Mouse (Mus musculus) forebrain, postnatal 0 days (tissue): ENCODE results near the gene Kptn. TPM values are rescaled to one million over a fixed set of nuclear protein-coding genes. Genes with fewer than 3 reads are reported as not detected.

Experiments
- ATAC-seq: fragments of 200-750 bp; cut with Nextera tagmentation; 2 replicates; pipeline ENCODE4 v1.8.0; 2017; ENCODE audit warnings: mild to moderate bottlenecking, moderate library complexity
- DNase-seq: peaks from one replicate; pipeline ENCODE4 v3.0.0-alpha.2; 2015
- H3K27ac ChIP-seq: fragments of 300-500 bp; sonication (generic); 2 replicates; pipeline ENCODE4 v1.5.1; 2014; ENCODE audit warnings: low read depth, mild to moderate bottlenecking, antibody characterized with exemption, low read length, moderate library complexity, mixed read lengths
- H3K27me3 ChIP-seq: fragments of 300-500 bp; sonication (generic); 2 replicates; pipeline ENCODE4 v1.6.1; 2014; ENCODE audit warnings: mild to moderate bottlenecking, low read length, mixed read lengths; ENCODE audit not compliant: insufficient read depth
- H3K36me3 ChIP-seq: fragments of 300-500 bp; sonication (generic); 2 replicates; pipeline ENCODE4 v1.6.1; 2014; ENCODE audit warnings: mild to moderate bottlenecking, moderate library complexity; ENCODE audit not compliant: insufficient read depth
- H3K4me1 ChIP-seq: fragments of 300-500 bp; sonication (generic); 2 replicates; pipeline ENCODE4 v1.6.1; 2014; ENCODE audit warnings: antibody characterized with exemption; ENCODE audit not compliant: insufficient read depth
- H3K4me2 ChIP-seq: fragments of 300-500 bp; sonication (generic); 2 replicates; pipeline ENCODE4 v1.6.1; 2014; ENCODE audit warnings: low read depth, mild to moderate bottlenecking, moderate library complexity
- H3K4me3 ChIP-seq: fragments of 300-500 bp; sonication (generic); 2 replicates; pipeline ENCODE4 v1.5.1; 2014; ENCODE audit warnings: low read depth, low read length, mixed read lengths
- H3K9ac ChIP-seq: fragments of 300-500 bp; sonication (generic); 2 replicates; pipeline ENCODE4 v1.6.1; 2014; ENCODE audit warnings: mild to moderate bottlenecking
- H3K9me3 ChIP-seq: fragments of 300-500 bp; sonication (generic); 2 replicates; pipeline ENCODE4 v1.6.1; 2016; ENCODE audit warnings: low read length
- CTCF ChIP-seq: sonication (generic); IDR thresholded peaks from 2 replicates; pipeline ENCODE4 v1.5.1; 2016; ENCODE audit warnings: antibody characterized with exemption, control low read depth, low read depth
- WGBS: fragments of 180-500 bp; shearing (Covaris S2); extraction: QIAGEN DNeasy Blood & Tissue Kit; methylation state at CpG from one replicate; pipeline ENCODE4 v1.1.7; 2014; 5-methylcytosine and 5-hydroxymethylcytosine counted together
- polyA plus RNA-seq: library from polyadenylated mRNA; unstranded; fragments of >200 nt; fragmentation: Nextera tagmentation; extraction: Ambion mirVana; gene quantifications from 2 replicates; pipeline ENCODE4 v1.2.1, GENCODE M21; 2015
- total RNA-seq: library from RNA; depleted of rRNA; stranded (reverse); fragments of >200 nt; gene quantifications from 2 replicates; pipeline ENCODE4 v1.2.3, GENCODE M21; 2014

Gene Kptn
- total and polyA plus RNA-seq, 2 experiments from 2014 or later: 37.2 to 53.7 TPM

DNA sequence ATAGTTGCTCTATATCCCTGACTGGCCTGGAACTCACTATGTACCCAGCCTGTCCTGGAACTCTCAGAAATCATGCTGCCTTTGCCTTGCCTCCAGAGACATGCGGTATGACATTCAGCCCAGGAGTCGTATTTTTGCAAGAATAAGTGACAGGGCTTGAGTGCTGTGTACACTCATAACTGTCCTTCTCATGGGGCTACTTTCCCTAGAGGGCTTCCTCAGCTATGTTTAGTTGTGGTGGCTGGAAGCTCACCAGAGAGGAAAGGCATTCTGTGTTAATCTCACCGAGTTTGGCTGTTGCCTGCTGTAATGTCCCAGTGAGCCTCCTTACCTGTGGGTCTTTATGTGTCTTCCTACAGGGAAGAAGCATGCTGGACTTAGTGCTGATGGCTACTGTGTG is 25.1 kb upstream of the Kptn start:
- H3K4me3 ChIP-seq: no peak overlapping the region
- H3K9ac ChIP-seq: no peak overlapping the region
- H3K27me3 ChIP-seq: no peaks in the 10 kb centered on the region; the same call in 1 of the 2 replicates
- 77% methylated on average over 3 of the region's 3 CpGs for WGBS
- H3K4me2 ChIP-seq: no peak overlapping the region
- no peak for TF ChIP-seq CTCF
- H3K36me3 ChIP-seq: no peaks in the 10 kb centered on the region
- no peaks in the 10 kb centered on the region for H3K9me3 ChIP-seq
- H3K4me1 ChIP-seq: peaks cover 7% of the 10 kb centered on the region
- H3K27ac ChIP-seq: no peak overlapping the region
- DNase-seq (no peak), ATAC-seq (no peak)

DNA sequence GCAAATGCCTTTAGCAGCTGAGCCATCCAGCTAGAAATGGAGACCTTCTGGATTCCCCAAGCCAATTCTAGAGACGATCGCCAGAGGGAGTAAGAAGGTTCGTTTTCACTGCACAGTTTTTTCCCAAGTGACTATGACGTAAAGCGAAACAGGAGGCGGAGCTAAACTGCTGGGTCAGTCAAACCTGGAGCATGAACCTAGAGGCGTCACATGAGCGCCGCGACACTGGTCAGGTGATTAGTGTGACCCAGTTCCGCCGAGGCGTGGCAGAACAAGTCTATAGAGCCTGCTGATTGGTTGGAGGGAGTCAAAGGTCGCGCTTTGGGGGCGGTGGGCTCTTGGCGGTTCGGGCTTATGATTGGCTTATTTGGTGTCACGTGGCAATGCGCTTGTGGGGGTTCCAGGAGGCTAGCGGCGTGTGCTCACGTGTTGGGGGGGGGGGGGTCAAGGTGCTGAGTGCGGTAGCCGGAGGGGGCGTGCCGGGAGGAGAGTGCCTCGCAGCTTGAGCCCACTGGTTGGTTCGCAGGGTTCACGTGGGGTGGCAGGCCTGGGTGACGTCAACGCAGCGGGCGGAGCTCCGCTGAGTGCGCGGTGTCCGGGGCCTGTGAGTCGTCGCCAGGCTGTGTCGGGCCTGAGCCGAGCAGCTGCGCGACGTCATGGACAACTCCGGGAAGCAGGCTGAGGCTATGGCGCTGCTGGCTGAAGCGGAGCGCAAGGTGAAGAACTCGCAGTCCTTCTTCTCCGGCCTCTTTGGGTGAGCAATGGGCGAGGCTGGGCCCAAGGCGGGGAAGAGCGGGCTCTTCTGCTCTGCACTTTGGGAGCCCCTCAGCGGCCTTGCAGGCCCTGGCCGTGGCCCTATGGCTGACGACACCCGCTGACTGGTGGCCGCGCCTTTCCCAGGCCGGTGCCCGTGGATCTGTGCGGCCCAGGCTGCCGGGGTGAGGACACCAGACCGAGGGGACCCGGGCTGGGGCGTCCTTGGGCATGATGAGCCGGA is 21.4 kb upstream of the Kptn start, which contains the start of gene Napa:
Napa (plus strand) TSS at position 438 of the 997 bp plus-strand sequence.
- no peaks in the 10 kb centered on the region for H3K27me3 ChIP-seq
- 0 out of 2 replicates have a peak, but pooled peaks cover 14% of the 10 kb centered on the region for H3K36me3 ChIP-seq
- DNase-seq (peak; percentile 100), ATAC-seq (peak; percentile 97)
- peak; percentile 81 for TF ChIP-seq CTCF
- H3K9me3 ChIP-seq: no peaks in the 10 kb centered on the region
- WGBS: 2% methylated on average over 68 of the region's 68 CpGs
- H3K4me3 ChIP-seq: peak within 1 kb of the TSS; percentile 76
- H3K9ac ChIP-seq: peak within 1 kb of the TSS; percentile 87
- peaks cover 14% of the 10 kb centered on the region for H3K4me1 ChIP-seq
- H3K27ac ChIP-seq: peak within 1 kb of the TSS; percentile 83
- H3K4me2 ChIP-seq: peak within 1 kb of the TSS; percentile 76

DNA sequence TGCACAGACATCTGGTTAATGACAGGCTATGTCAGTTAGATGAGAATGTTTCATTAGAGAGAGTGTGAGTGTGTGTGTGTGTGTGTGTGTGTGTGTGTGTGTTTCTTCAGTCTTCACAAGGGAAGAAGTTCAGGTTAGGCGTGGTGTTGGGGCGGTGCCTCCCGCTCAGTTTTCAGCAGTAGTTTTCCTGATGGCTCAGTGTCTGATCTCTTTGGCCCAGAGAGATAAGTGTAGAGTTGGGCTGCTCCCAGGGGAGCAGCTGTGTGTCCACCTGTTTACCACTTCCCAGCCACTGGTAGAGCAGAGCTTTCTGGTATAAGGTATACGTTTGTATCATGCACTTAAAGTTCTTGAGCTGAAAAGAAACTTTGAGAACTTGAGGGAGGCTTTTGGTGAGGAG is 19.8 kb upstream of the Kptn start:
- ATAC-seq (no peak), DNase-seq (no peak)
- H3K27ac ChIP-seq: no peak overlapping the region
- no peak for TF ChIP-seq CTCF
- H3K4me3 ChIP-seq: 0 out of 2 replicates have a peak overlapping the region, but pooled peaks have one; percentile 76
- H3K9ac ChIP-seq: 0 out of 2 replicates have a peak overlapping the region, but pooled peaks have one; percentile 87
- H3K9me3 ChIP-seq: no peaks in the 10 kb centered on the region
- peak overlapping the region; percentile 76 for H3K4me2 ChIP-seq
- peaks cover 14% of the 10 kb centered on the region for H3K4me1 ChIP-seq
- peaks cover 19% of the 10 kb centered on the region; the same call in 1 of the 2 replicates for H3K36me3 ChIP-seq
- WGBS: 86% methylated on average over 4 of the region's 4 CpGs
- H3K27me3 ChIP-seq: no peaks in the 10 kb centered on the region

DNA sequence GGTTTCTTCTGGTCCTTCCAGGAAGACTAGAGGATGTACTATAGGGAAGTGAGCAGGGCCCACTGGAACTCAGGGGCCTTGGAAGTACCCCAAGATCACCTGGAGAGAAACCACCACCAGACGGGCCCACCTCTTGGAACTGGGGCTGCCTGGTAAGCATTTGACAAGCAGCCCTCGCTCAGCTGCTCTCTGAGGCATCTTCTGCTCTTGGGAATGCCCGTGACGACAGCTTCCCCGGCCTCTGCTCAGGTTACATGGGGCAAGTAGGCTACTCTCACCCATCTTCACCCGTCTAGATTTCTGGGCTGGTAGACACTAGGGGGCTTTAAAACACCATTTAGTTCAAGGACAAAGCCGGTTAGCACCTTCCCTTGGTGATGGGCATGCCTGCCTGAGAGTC is 18.6 kb upstream of the Kptn start:
- H3K4me3 ChIP-seq: no peak overlapping the region
- TF ChIP-seq CTCF: no peak
- no peaks in the 10 kb centered on the region for H3K9me3 ChIP-seq
- ATAC-seq (no peak), DNase-seq (no peak)
- H3K27ac ChIP-seq: no peak overlapping the region
- H3K36me3 ChIP-seq: peaks cover 20% of the 10 kb centered on the region; the same call in 1 of the 2 replicates
- no peaks in the 10 kb centered on the region for H3K27me3 ChIP-seq
- 83% methylated on average over 7 of the region's 7 CpGs for whole genome bisulfite sequencing
- H3K4me2 ChIP-seq: no peak overlapping the region
- no peak overlapping the region for H3K9ac ChIP-seq
- H3K4me1 ChIP-seq: peaks cover 14% of the 10 kb centered on the region

DNA sequence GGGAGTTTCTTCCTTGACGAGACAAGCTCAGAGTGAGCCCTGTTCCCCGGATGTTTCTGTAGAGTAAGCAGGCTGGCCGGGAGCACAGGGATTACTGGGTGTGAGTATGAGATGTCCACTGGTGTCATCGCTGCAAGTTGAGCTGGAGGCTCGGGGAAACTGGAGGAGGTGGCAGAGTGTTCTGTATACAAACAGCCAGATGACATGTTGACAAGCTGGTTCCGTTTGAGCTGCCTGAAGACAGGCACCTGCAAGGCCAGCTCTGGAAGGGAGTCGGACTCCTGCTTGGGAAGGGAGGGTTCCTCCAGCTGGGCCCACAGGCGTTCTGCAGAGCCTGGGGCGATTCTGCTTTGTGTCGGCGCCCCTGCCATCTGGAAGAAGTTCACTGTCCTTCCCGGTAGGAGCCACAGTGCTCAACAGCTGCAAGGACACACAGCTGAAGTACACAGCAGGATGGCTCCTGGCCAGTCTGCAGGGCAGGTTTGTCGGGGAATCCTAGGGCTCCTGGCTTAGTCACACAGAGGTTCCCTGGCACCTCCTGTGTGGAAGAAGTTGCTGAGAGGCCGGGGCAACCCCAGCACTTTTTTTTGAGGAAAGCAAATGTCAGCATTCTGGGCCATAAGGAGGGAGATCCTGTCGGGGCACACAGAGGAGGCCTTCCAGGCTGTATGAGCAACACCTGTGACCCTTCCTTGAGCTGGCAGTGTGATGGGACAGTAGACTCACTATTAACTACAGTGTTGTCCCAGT is 17.8 kb upstream of the Kptn start:
- TF ChIP-seq CTCF: no peak
- no peak overlapping the region for H3K4me3 ChIP-seq
- H3K27ac ChIP-seq: no peak overlapping the region
- no peak overlapping the region for H3K4me2 ChIP-seq
- WGBS: 78% methylated on average over 15 of the region's 15 CpGs
- DNase-seq (no peak), ATAC-seq (no peak)
- no peaks in the 10 kb centered on the region for H3K27me3 ChIP-seq
- H3K9me3 ChIP-seq: no peaks in the 10 kb centered on the region
- H3K4me1 ChIP-seq: peaks cover 14% of the 10 kb centered on the region
- H3K9ac ChIP-seq: no peak overlapping the region
- peaks cover 20% of the 10 kb centered on the region; the same call in 1 of the 2 replicates for H3K36me3 ChIP-seq

DNA sequence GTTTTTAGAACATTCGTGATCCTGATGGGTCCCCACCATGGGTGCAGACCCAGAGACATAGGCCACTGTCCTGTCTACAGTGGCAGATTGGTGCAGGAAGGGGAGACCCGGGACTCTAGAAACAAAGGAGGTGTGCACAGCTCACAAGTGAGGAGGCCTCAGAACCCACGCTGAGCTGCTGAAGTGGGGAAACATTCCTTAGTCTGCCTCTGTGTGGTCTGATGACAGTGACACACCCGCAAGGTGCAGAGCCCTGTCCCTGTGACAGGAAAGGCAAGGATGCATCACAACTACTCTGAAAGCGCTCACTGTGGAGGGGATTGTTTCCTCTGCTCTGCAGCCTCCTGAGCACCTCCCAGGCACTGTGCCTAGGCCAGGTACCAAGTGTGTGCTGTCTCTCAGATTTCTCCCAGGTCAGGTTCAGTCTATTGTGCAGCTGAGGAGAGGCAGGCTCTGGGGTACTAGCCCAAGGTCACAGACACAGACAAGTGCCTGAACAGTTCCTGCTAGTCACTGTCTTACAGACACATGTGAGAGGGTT is 16.9 kb upstream of the Kptn start:
- Histone ChIP-seq H3K27me3 (no peaks in the 10 kb centered on the region), H3K4me1 (peaks cover 14% of the 10 kb centered on the region), H3K36me3 (peaks cover 26% of the 10 kb centered on the region; the same call in 1 of the 2 replicates), H3K9ac (no peak overlapping the region), H3K9me3 (no peaks in the 10 kb centered on the region), H3K4me3 (no peak overlapping the region), H3K27ac (no peak overlapping the region), H3K4me2 (no peak overlapping the region)
- DNase-seq (no peak), ATAC-seq (no peak)
- no peak for TF ChIP-seq CTCF
- WGBS: 84% methylated on average over 5 of the region's 5 CpGs
